Mouse (Mus musculus) 3134 (cell line): ENCODE results near the gene H2afy.

Source experiments
- DNase-seq: peaks from one replicate; pipeline ENCODE4 v3.0.0-alpha.2; 2011; ENCODE audit warnings: low spot score; ENCODE audit not compliant: insufficient read length; ENCODE audit errors: extremely low read depth

The H2afy gene

GRCm38 (mm10) chr13:56079616-56080015 is 56.5 kb downstream of the H2afy start:
- no peak for DNase-seq

GRCm38 (mm10) chr13:56078724-56079262 is 57.4 kb downstream of the H2afy start:
- DNase-seq, result no peak

- DNase-seq, result no peak
Observed at GRCm38 (mm10) chr13:56075930-56076329, 60.2 kb downstream of the H2afy start.

- no peak for DNase-seq
Observed at GRCm38 (mm10) chr13:56073186-56073585, 63.0 kb downstream of the H2afy start.

GRCm38 (mm10) chr13:56072268-56072607 is 63.9 kb downstream of the H2afy start:
- DNase-seq, result no peak

GRCm38 (mm10) chr13:56071586-56072267 is 64.4 kb downstream of the H2afy start:
- DNase-seq, result no peak

- DNase-seq, result no peak
Observed at GRCm38 (mm10) chr13:56069643-56070042, 66.5 kb downstream of the H2afy start.

- no peak for DNase-seq
Observed at GRCm38 (mm10) chr13:56068517-56068916, 67.6 kb downstream of the H2afy start.

GRCm38 (mm10) chr13:56066904-56067303 is 69.3 kb downstream of the H2afy start:
- no peak for DNase-seq

GRCm38 (mm10) chr13:56066152-56066551 is 70.0 kb downstream of the H2afy start:
- DNase-seq, result no peak

GRCm38 (mm10) chr13:56057761-56058160 is 78.4 kb downstream of the H2afy start:
- no peak for DNase-seq

GRCm38 (mm10) chr13:56055720-56056119 is 80.4 kb downstream of the H2afy start:
- no peak for DNase-seq

- DNase-seq, result no peak
Observed at GRCm38 (mm10) chr13:56054089-56054488, 82.1 kb downstream of the H2afy start.

GRCm38 (mm10) chr13:56052781-56053180 is 83.4 kb downstream of the H2afy start:
- no peak for DNase-seq

- no peak for DNase-seq
Observed at GRCm38 (mm10) chr13:56050246-56050645, 85.9 kb downstream of the H2afy start.

- no peak for DNase-seq
Observed at GRCm38 (mm10) chr13:56042221-56042620, 93.9 kb downstream of the H2afy start.

GRCm38 (mm10) chr13:56040621-56041020 is 95.5 kb downstream of the H2afy start:
- DNase-seq, result no peak

- DNase-seq, result no peak
Observed at GRCm38 (mm10) chr13:56039610-56040371, 96.4 kb downstream of the H2afy start.

GRCm38 (mm10) chr13:56029006-56029405 is 107.2 kb downstream of the H2afy start:
- peak; percentile 18 for DNase-seq

- peak; percentile 30 for DNase-seq
Observed at GRCm38 (mm10) chr13:56027996-56028395, 108.2 kb downstream of the H2afy start.

- DNase-seq, result no peak
Observed at GRCm38 (mm10) chr13:56026623-56027022, 109.5 kb downstream of the H2afy start.

GRCm38 (mm10) chr13:56026026-56026425 is 110.1 kb downstream of the H2afy start:
- no peak for DNase-seq
